Mouse (Mus musculus) embryonic facial prominence, embryonic 10.5 days (tissue): ENCODE data around the gene Gm5741. TPM values are rescaled to one million over a fixed set of nuclear protein-coding genes. Genes with fewer than 3 reads are reported as not detected.
A peak's percentile ranks its signal among the peaks of the same experiment; 100 is the strongest.

Experiments used
- DNase-seq: peaks from one replicate; pipeline ENCODE4 v3.0.0-alpha.2; 2017; ENCODE audit warnings: low spot score
- H3K27ac ChIP-seq: fragments of 300-500 bp; sonication (generic); replicated peaks from 2 replicates; pipeline ENCODE4 v1.5.1; 2016; ENCODE audit warnings: mild to moderate bottlenecking
- H3K27me3 ChIP-seq: fragments of 300-500 bp; sonication (generic); replicated peaks from 2 replicates; pipeline ENCODE4 v1.6.1; 2016; ENCODE audit warnings: low read depth, mild to moderate bottlenecking; ENCODE audit not compliant: poor library complexity, severe bottlenecking
- H3K36me3 ChIP-seq: fragments of 300-500 bp; sonication (generic); replicated peaks from 2 replicates; pipeline ENCODE4 v1.6.1; 2016; ENCODE audit warnings: mild to moderate bottlenecking, moderate library complexity
- H3K4me1 ChIP-seq: fragments of 300-500 bp; sonication (generic); 2 replicates; pipeline ENCODE4 v1.6.1; 2016
- H3K4me3 ChIP-seq: fragments of 300-500 bp; sonication (generic); 2 replicates; pipeline ENCODE4 v1.5.1; 2016; ENCODE audit warnings: mild to moderate bottlenecking, moderate library complexity
- H3K9me3 ChIP-seq: fragments of 300-500 bp; sonication (generic); 2 replicates; pipeline ENCODE4 v1.6.1; 2016; ENCODE audit warnings: mild to moderate bottlenecking
- WGBS: fragments of 180-500 bp; shearing (Covaris S2); methylation state at CpG from one replicate; pipeline ENCODE4 v1.1.7; 2016; 5-methylcytosine and 5-hydroxymethylcytosine counted together
- polyA plus RNA-seq: library from polyadenylated mRNA; unstranded; fragments of >200 nt; fragmentation: Nextera tagmentation; extraction: Ambion mirVana; gene quantifications from 2 replicates; pipeline ENCODE4 v1.2.1, GENCODE M21; 2016

The Gm5741 gene
- polyA plus RNA-seq, 1 experiment from 2014 or later: not detected

- Histone ChIP-seq H3K4me1 (peaks cover 23% of the 10 kb centered on the region), H3K36me3 (peaks cover 53% of the 10 kb centered on the region), H3K27me3 (no peaks in the 10 kb centered on the region), H3K27ac (peak within 1 kb of the TSS; percentile 97), H3K4me3 (peak within 1 kb of the TSS; percentile 94), H3K9me3 (no peaks in the 10 kb centered on the region)
- DNase-seq: peak; percentile 92
- WGBS: under 1% methylated on average over 68 of the region's 68 CpGs
Observed at GRCm38 (mm10) chr8:85071514-85072281, 3.9 kb upstream of the Gm5741 start, which contains the start of gene Dhps. Gene Dhps (plus strand): TSS chr8:85071757.

- Histone ChIP-seq H3K27me3 (no peaks in the 10 kb centered on the region), H3K36me3 (peaks cover 53% of the 10 kb centered on the region), H3K4me3 (peak overlapping the region; percentile 94), H3K27ac (peak overlapping the region; percentile 97), H3K4me1 (peaks cover 23% of the 10 kb centered on the region), H3K9me3 (no peaks in the 10 kb centered on the region)
- DNase-seq: no peak
- WGBS: 88% methylated on average over 5 of the region's 5 CpGs
Observed at GRCm38 (mm10) chr8:85071041-85071440, 3.3 kb upstream of the Gm5741 start.

- Histone ChIP-seq H3K9me3 (no peaks in the 10 kb centered on the region), H3K4me3 (no peak overlapping the region), H3K4me1 (peaks cover 12% of the 10 kb centered on the region), H3K27me3 (no peaks in the 10 kb centered on the region), H3K27ac (no peak overlapping the region), H3K36me3 (peaks cover 42% of the 10 kb centered on the region)
- DNase-seq: no peak
- 93% methylated on average over 2 of the region's 2 CpGs for WGBS
Observed at GRCm38 (mm10) chr8:85067155-85067554, 627 bp downstream of the Gm5741 start.

GRCm38 (mm10) chr8:85065213-85065612, 2.6 kb downstream of the Gm5741 start:
- no peak overlapping the region for H3K27ac ChIP-seq
- 47% methylated on average over 2 of the region's 2 CpGs for WGBS
- peaks cover 17% of the 10 kb centered on the region for H3K4me1 ChIP-seq
- no peaks in the 10 kb centered on the region for H3K9me3 ChIP-seq
- no peaks in the 10 kb centered on the region for H3K27me3 ChIP-seq
- DNase-seq: no peak
- H3K36me3 ChIP-seq: peaks cover 46% of the 10 kb centered on the region
- H3K4me3 ChIP-seq: no peak overlapping the region

GRCm38 (mm10) chr8:85062603-85063002, 5.2 kb downstream of the Gm5741 start:
- peaks cover 17% of the 10 kb centered on the region for H3K4me1 ChIP-seq
- H3K4me3 ChIP-seq: no peak overlapping the region
- DNase-seq: no peak
- peaks cover 47% of the 10 kb centered on the region for H3K36me3 ChIP-seq
- H3K9me3 ChIP-seq: no peaks in the 10 kb centered on the region
- no peaks in the 10 kb centered on the region for H3K27me3 ChIP-seq
- H3K27ac ChIP-seq: no peak overlapping the region
- 92% methylated on average over 4 of the region's 4 CpGs for WGBS

- 1% methylated on average over 53 of the region's 53 CpGs for WGBS
- peaks cover 49% of the 10 kb centered on the region for H3K36me3 ChIP-seq
- H3K27me3 ChIP-seq: no peaks in the 10 kb centered on the region
- H3K4me3 ChIP-seq: peak within 1 kb of the TSS; percentile 89
- peak; percentile 91 for DNase-seq
- H3K9me3 ChIP-seq: no peaks in the 10 kb centered on the region
- peak within 1 kb of the TSS; percentile 63 for H3K27ac ChIP-seq
- peaks cover 23% of the 10 kb centered on the region for H3K4me1 ChIP-seq
Observed at GRCm38 (mm10) chr8:85059879-85060616, 7.7 kb downstream of the Gm5741 start, which contains the start of gene Fbxw9. Gene Fbxw9 (plus strand): TSS chr8:85060055.

GRCm38 (mm10) chr8:85057367-85057766, 10.4 kb downstream of the Gm5741 start:
- Histone ChIP-seq H3K36me3 (peaks cover 63% of the 10 kb centered on the region), H3K4me1 (peaks cover 23% of the 10 kb centered on the region)
- 85% methylated on average over 7 of the region's 7 CpGs for WGBS

GRCm38 (mm10) chr8:85043619-85044018, 24.2 kb downstream of the Gm5741 start:
- peaks cover 90% of the 10 kb centered on the region for H3K36me3 ChIP-seq
- no peak overlapping the region for H3K4me3 ChIP-seq
- no peaks in the 10 kb centered on the region for H3K27me3 ChIP-seq
- 90% methylated on average over 6 of the region's 6 CpGs for WGBS
- DNase-seq: no peak
- no peak overlapping the region for H3K27ac ChIP-seq
- peaks cover 14% of the 10 kb centered on the region for H3K4me1 ChIP-seq
- H3K9me3 ChIP-seq: no peaks in the 10 kb centered on the region

More at GRCm38 (mm10) chr8:85057367-85057766, 10.4 kb downstream of the Gm5741 start:
- Histone ChIP-seq H3K4me3 (no peak overlapping the region), H3K9me3 (no peaks in the 10 kb centered on the region), H3K27me3 (no peaks in the 10 kb centered on the region), H3K27ac (no peak overlapping the region)
- no peak for DNase-seq

- peaks cover 42% of the 10 kb centered on the region for H3K4me1 ChIP-seq
- peak overlapping the region; percentile 94 for H3K4me3 ChIP-seq
- WGBS: under 1% methylated on average over 57 of the region's 57 CpGs
- peak overlapping the region; percentile 96 for H3K27ac ChIP-seq
- DNase-seq: peak; percentile 66
- H3K36me3 ChIP-seq: peaks cover 48% of the 10 kb centered on the region
- no peaks in the 10 kb centered on the region for H3K9me3 ChIP-seq
- no peaks in the 10 kb centered on the region for H3K27me3 ChIP-seq
Observed at GRCm38 (mm10) chr8:85037681-85038531, 29.9 kb downstream of the Gm5741 start.

GRCm38 (mm10) chr8:85037366-85037680, 30.5 kb downstream of the Gm5741 start:
- H3K36me3 ChIP-seq: peaks cover 48% of the 10 kb centered on the region
- peak; percentile 84 for DNase-seq
- peak overlapping the region; percentile 94 for H3K4me3 ChIP-seq
- no peaks in the 10 kb centered on the region for H3K27me3 ChIP-seq
- peaks cover 42% of the 10 kb centered on the region for H3K4me1 ChIP-seq
- no peaks in the 10 kb centered on the region for H3K9me3 ChIP-seq
- peak overlapping the region; percentile 96 for H3K27ac ChIP-seq
- WGBS: 0% methylated on average over 14 of the region's 14 CpGs

GRCm38 (mm10) chr8:85036718-85037365, 30.9 kb downstream of the Gm5741 start, which contains the start of gene Tnpo2:
Gene Tnpo2 (plus strand): TSS chr8:85036915.
- H3K9me3 ChIP-seq: no peaks in the 10 kb centered on the region
- peak within 1 kb of the TSS; percentile 96 for H3K27ac ChIP-seq
- H3K4me3 ChIP-seq: peak within 1 kb of the TSS; percentile 94
- H3K27me3 ChIP-seq: no peaks in the 10 kb centered on the region
- peak; percentile 92 for DNase-seq
- H3K36me3 ChIP-seq: peaks cover 48% of the 10 kb centered on the region
- WGBS: under 1% methylated on average over 59 of the region's 59 CpGs
- peaks cover 42% of the 10 kb centered on the region for H3K4me1 ChIP-seq

GRCm38 (mm10) chr8:85036381-85036717, 31.4 kb downstream of the Gm5741 start:
- peak overlapping the region; percentile 96 for H3K27ac ChIP-seq
- H3K9me3 ChIP-seq: no peaks in the 10 kb centered on the region
- WGBS: 0% methylated on average over 9 of the region's 9 CpGs
- no peaks in the 10 kb centered on the region for H3K27me3 ChIP-seq
- peaks cover 48% of the 10 kb centered on the region for H3K36me3 ChIP-seq
- H3K4me1 ChIP-seq: peaks cover 42% of the 10 kb centered on the region
- H3K4me3 ChIP-seq: peak overlapping the region; percentile 94
- no peak for DNase-seq
